Mouse (Mus musculus) limb, embryonic 15.5 days (tissue): ENCODE measurements around the gene Zdhhc21. TPM values are rescaled to one million over a fixed set of nuclear protein-coding genes. Genes with fewer than 3 reads are reported as not detected.

Experiments
- ATAC-seq: fragments of 200-750 bp; cut with Nextera tagmentation; 2 replicates; pipeline ENCODE4 v1.8.0; 2017; ENCODE audit warnings: low read depth, moderate TSS enrichment; ENCODE audit not compliant: insufficient number of reproducible peaks, low FRiP score, low TSS enrichment
- H3K27ac ChIP-seq: fragments of 300-500 bp; sonication (generic); 2 replicates; pipeline ENCODE4 v1.5.1; 2015; ENCODE audit warnings: moderate library complexity, mild to moderate bottlenecking, inconsistent platforms
- H3K27me3 ChIP-seq: fragments of 300-500 bp; sonication (generic); 2 replicates; pipeline ENCODE4 v1.6.1; 2015; ENCODE audit warnings: inconsistent platforms
- H3K36me3 ChIP-seq: fragments of 300-500 bp; sonication (generic); 2 replicates; pipeline ENCODE4 v1.6.1; 2015; ENCODE audit warnings: inconsistent platforms
- H3K4me1 ChIP-seq: fragments of 300-500 bp; sonication (generic); 2 replicates; pipeline ENCODE4 v1.6.1; 2015; ENCODE audit warnings: inconsistent platforms
- H3K4me2 ChIP-seq: fragments of 300-500 bp; sonication (generic); 2 replicates; pipeline ENCODE4 v1.6.1; 2015; ENCODE audit warnings: mild to moderate bottlenecking, inconsistent platforms
- H3K4me3 ChIP-seq: fragments of 300-500 bp; sonication (generic); 2 replicates; pipeline ENCODE4 v1.5.1; 2015; ENCODE audit warnings: mild to moderate bottlenecking, inconsistent platforms
- H3K9ac ChIP-seq: fragments of 300-500 bp; sonication (generic); 2 replicates; pipeline ENCODE4 v1.6.1; 2015; ENCODE audit warnings: inconsistent platforms
- H3K9me3 ChIP-seq: fragments of 300-500 bp; sonication (generic); 2 replicates; pipeline ENCODE4 v1.6.1; 2016; ENCODE audit warnings: inconsistent platforms
- WGBS: fragments of 180-500 bp; shearing (Covaris S2); methylation state at CpG from one replicate; pipeline ENCODE4 v1.1.7; 2015; 5-methylcytosine and 5-hydroxymethylcytosine counted together
- polyA plus RNA-seq: library from polyadenylated mRNA; unstranded; fragments of >200 nt; fragmentation: Nextera tagmentation; extraction: Ambion mirVana; gene quantifications from 2 replicates; pipeline ENCODE4 v1.2.1, GENCODE M21; 2015

Zdhhc21 gene
- 14.3 and 14.8 TPM in 2 replicates for polyA plus RNA-seq

DNA sequence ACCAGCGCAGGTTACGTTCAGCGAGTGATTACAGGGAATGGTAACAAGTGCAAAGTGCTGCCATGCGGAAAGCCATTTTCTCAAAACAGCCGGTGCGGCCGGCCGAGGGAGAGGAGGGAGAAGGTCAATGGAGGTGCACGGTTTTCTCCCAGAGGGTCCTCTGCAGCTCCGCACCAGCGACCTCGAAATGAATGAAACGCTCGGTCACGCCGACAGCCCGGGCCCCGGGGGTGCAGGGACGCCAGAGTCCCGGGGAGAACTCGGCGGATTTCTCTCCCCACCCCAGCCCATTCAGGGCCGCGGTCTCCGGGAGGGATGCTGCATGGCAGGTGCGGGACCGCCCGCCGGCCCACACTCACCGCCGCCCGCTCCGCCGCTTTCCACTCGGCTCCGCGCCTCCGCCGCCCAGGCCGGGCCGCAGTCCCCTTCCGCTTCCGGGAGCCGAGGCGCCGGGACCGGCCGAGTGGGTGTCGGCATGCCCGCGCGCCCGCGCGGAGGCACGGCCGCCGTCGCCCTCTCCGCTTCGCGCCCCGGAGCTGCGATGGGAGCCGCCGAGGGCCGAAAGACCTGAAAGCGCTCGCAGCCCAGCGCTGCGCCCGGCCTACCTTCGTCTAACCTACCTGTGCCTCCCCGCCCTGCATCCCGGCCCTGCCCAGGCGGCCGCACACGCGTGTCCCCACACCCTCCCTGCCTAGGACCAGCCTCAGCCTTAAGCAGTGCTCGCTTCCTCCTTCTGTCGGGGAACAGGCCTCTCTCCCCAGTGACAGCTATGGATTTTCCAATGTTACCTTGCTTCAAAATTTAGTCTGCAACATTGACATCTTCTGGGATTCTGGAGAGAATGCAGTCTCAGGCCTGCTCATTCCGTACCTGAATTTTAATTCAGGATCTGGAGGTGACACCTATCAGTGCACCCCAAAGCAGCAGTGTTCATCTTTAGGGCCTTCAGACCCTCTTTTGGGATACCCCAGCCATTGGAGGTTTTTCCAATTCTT, at the start of gene Zdhhc21:
Zdhhc21 (minus strand) TSS at position 828 of the 995 bp plus-strand sequence.
- Histone ChIP-seq H3K36me3 (no peaks in the 10 kb centered on the region), H3K9ac (peak within 1 kb of the TSS; percentile 88), H3K27me3 (no peaks in the 10 kb centered on the region), H3K4me2 (peak within 1 kb of the TSS; percentile 63), H3K4me3 (peak within 1 kb of the TSS; percentile 74), H3K4me1 (peaks cover 4% of the 10 kb centered on the region; the same call in 1 of the 2 replicates), H3K9me3 (no peaks in the 10 kb centered on the region), H3K27ac (peak within 1 kb of the TSS; percentile 82)
- under 1% methylated on average over 78 of the region's 82 CpGs for WGBS
- ATAC-seq = peak; percentile 76

DNA sequence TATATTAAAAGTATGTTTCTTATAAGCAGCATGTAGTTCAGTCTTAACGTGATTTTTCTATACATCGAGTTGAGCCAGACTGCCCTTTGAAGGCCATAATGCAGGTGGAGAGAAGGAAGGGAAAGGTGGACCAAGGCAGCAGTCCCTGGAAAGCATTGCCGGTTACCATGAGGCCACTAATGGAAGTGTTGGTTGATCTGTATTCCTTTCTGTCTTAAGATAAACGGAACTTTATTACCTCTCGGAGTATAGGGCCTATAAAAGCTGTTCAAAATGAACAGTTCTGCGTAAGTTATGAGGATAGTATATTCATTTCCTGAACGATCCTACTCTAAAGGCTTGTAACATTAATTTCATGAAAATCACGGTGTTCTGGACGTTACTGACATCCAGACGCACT, 35.5 kb upstream of the Zdhhc21 start:
- no peak for ATAC-seq
- H3K27ac ChIP-seq = no peak overlapping the region
- H3K4me2 ChIP-seq = no peak overlapping the region
- H3K4me1 ChIP-seq = peaks cover 13% of the 10 kb centered on the region; the same call in 1 of the 2 replicates
- no peak overlapping the region for H3K9ac ChIP-seq
- 47% methylated on average over 10 of the region's 10 CpGs for WGBS
- H3K36me3 ChIP-seq = no peaks in the 10 kb centered on the region
- no peaks in the 10 kb centered on the region for H3K27me3 ChIP-seq
- no peak overlapping the region for H3K4me3 ChIP-seq
- no peaks in the 10 kb centered on the region for H3K9me3 ChIP-seq

DNA sequence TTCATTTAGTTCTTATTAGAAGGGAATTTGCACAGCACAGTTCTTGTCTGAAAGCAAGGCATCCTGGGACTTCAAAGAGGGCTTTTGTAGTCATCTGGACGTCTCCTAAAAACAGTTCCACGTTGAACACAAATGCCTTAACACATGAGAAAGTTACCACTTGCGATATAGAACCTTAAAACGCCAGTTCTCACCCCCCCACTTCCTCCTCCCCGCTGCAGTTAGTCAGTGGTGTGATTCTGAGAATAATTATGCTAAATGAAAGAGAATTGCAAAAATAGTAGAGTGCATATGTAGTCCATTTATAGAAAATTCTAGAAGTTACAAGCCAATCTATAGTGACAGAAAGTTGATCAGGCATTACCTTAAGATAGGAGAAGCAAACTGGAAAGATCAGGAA, 32.5 kb upstream of the Zdhhc21 start:
- Histone ChIP-seq H3K4me1 (peaks cover 21% of the 10 kb centered on the region; the same call in 1 of the 2 replicates), H3K4me3 (no peak overlapping the region), H3K9ac (no peak overlapping the region), H3K4me2 (no peak overlapping the region), H3K36me3 (no peaks in the 10 kb centered on the region), H3K27ac (peak overlapping the region; percentile 91), H3K27me3 (no peaks in the 10 kb centered on the region), H3K9me3 (no peaks in the 10 kb centered on the region)
- 52% methylated on average over 5 of the region's 5 CpGs for WGBS
- ATAC-seq = no peak

DNA sequence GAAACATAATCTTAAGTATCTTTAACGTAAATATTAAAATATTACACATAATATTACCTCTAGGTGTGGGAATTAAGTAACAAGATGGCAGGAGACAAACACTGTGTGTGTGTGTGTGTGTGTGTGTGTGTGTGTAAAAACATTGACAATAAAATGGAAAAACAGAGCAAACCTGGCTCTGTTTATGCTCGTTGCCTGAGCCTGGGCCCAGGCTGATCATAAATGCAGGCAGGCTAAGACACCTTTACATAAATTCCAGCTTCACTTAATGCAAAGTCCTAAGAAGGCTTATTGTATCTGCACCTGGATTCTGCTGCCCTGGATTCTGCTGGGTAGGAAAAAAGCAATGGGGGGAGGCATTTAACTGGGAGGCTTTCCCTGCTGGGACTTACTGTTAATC, 31.8 kb upstream of the Zdhhc21 start:
- H3K4me3 ChIP-seq = no peak overlapping the region
- H3K9ac ChIP-seq = no peak overlapping the region
- H3K4me2 ChIP-seq = no peak overlapping the region
- 34% methylated on average over 2 of the region's 2 CpGs for WGBS
- no peaks in the 10 kb centered on the region for H3K9me3 ChIP-seq
- no peaks in the 10 kb centered on the region for H3K27me3 ChIP-seq
- peak overlapping the region; percentile 91 for H3K27ac ChIP-seq
- ATAC-seq = peak; percentile 31
- H3K36me3 ChIP-seq = no peaks in the 10 kb centered on the region
- H3K4me1 ChIP-seq = peaks cover 21% of the 10 kb centered on the region; the same call in 1 of the 2 replicates

DNA sequence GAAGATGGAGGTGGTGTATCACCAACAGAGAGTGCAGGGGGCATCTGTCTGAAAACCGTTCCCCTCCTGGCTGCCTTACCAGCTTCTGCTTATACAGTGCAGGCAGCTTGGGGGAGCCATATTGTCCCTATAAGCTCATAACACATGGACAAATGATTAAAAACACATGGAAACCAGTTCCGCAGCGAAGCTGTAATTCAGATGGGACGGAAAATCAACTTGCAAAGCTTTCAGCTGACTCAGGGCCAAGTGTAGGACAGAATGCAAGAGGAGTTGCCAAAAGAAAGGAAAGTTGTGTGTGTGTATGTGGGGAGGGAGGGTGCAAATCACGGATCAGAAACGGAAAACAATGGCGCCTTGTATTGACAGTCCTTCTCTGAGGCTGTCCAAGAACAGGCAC, 31.3 kb upstream of the Zdhhc21 start:
- peak overlapping the region; percentile 19; the same call in 1 of the 2 replicates for H3K4me2 ChIP-seq
- peak; percentile 88 for ATAC-seq
- H3K9me3 ChIP-seq = no peaks in the 10 kb centered on the region
- no peak overlapping the region for H3K4me3 ChIP-seq
- H3K27me3 ChIP-seq = no peaks in the 10 kb centered on the region
- H3K36me3 ChIP-seq = no peaks in the 10 kb centered on the region
- H3K9ac ChIP-seq = no peak overlapping the region
- H3K4me1 ChIP-seq = peaks cover 21% of the 10 kb centered on the region; the same call in 1 of the 2 replicates
- WGBS = 30% methylated on average over 7 of the region's 7 CpGs
- H3K27ac ChIP-seq = peak overlapping the region; percentile 91

DNA sequence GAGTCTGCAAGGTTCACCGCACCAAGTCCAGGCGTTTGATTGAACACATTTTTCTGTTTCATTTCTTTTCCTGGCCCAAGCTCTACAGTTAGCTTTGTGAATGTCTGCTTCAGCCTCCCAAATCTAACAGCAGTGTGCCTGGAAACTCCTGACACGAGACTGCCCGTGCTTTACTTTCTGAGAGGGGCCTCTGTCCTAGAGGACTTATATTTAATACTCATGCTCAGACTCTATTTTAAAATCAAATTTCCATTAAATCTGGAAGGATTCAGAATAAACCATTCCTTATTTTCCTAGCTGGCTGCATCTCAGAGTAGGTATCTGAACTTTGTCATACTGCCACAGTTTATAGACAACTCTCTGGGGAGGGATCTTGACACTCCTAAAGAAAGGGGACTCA, 30.8 kb upstream of the Zdhhc21 start:
- peak; percentile 74 for ATAC-seq
- H3K4me3 ChIP-seq = no peak overlapping the region
- peak overlapping the region; percentile 19; the same call in 1 of the 2 replicates for H3K4me2 ChIP-seq

DNA sequence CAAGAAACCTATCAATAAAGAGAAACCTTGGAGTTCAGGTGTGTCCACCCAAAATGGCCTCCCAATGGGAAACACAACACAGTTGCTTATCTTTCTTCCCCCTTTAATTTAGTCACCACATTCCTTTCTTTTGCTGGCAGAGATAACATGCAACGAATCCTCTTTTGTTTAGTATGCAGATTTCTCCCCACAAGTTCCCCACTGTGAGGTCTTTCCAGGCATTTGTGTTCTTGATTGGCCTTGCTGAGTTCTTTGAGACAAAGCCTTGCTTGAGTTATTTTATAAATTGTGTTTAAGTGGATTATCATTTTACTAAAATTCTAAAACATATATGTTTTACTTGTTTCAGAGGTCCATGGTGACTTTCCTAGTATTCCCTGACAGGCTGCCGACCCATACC, 26.4 kb upstream of the Zdhhc21 start:
- no peaks in the 10 kb centered on the region for H3K27me3 ChIP-seq
- H3K9me3 ChIP-seq = no peaks in the 10 kb centered on the region
- 69% methylated on average over 2 of the region's 2 CpGs for WGBS
- H3K4me3 ChIP-seq = no peak overlapping the region
- no peaks in the 10 kb centered on the region for H3K36me3 ChIP-seq
- ATAC-seq = no peak
- H3K4me1 ChIP-seq = peaks cover 31% of the 10 kb centered on the region
- H3K4me2 ChIP-seq = no peak overlapping the region
- H3K27ac ChIP-seq = no peak overlapping the region
- no peak overlapping the region for H3K9ac ChIP-seq

More for the DNA sequence above, 30.8 kb upstream of the Zdhhc21 start:
- Histone ChIP-seq H3K9me3 (no peaks in the 10 kb centered on the region), H3K27ac (peak overlapping the region; percentile 91), H3K4me1 (peaks cover 21% of the 10 kb centered on the region; the same call in 1 of the 2 replicates), H3K36me3 (no peaks in the 10 kb centered on the region), H3K27me3 (no peaks in the 10 kb centered on the region), H3K9ac (no peak overlapping the region)
- 34% methylated on average over 4 of the region's 4 CpGs for WGBS

DNA sequence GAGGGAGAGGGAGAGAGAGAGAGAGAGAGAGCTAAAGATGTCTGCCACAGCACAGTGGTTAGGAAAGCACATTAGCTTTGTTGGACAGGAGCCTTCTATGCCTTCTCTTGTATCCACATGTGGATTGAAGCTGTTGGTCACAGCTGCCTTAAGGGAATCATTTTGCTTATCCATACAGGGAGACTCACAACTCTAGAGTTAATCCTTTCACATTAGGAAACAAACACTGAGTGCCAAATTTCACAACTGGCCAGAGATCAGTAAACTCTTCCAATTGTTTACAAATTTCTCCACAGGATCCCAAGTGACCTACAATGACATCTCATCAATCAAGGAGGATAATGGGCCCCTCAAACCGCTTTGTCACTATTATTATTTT, 25.8 kb upstream of the Zdhhc21 start:
- H3K27ac ChIP-seq = no peak overlapping the region
- H3K9ac ChIP-seq = no peak overlapping the region
- peaks cover 30% of the 10 kb centered on the region for H3K4me1 ChIP-seq
- 63% methylated on average over 1 of the region's 1 CpGs for WGBS
- no peak overlapping the region for H3K4me3 ChIP-seq
- no peak for ATAC-seq
- H3K9me3 ChIP-seq = no peaks in the 10 kb centered on the region
- H3K27me3 ChIP-seq = no peaks in the 10 kb centered on the region
- H3K36me3 ChIP-seq = no peaks in the 10 kb centered on the region
- H3K4me2 ChIP-seq = no peak overlapping the region

DNA sequence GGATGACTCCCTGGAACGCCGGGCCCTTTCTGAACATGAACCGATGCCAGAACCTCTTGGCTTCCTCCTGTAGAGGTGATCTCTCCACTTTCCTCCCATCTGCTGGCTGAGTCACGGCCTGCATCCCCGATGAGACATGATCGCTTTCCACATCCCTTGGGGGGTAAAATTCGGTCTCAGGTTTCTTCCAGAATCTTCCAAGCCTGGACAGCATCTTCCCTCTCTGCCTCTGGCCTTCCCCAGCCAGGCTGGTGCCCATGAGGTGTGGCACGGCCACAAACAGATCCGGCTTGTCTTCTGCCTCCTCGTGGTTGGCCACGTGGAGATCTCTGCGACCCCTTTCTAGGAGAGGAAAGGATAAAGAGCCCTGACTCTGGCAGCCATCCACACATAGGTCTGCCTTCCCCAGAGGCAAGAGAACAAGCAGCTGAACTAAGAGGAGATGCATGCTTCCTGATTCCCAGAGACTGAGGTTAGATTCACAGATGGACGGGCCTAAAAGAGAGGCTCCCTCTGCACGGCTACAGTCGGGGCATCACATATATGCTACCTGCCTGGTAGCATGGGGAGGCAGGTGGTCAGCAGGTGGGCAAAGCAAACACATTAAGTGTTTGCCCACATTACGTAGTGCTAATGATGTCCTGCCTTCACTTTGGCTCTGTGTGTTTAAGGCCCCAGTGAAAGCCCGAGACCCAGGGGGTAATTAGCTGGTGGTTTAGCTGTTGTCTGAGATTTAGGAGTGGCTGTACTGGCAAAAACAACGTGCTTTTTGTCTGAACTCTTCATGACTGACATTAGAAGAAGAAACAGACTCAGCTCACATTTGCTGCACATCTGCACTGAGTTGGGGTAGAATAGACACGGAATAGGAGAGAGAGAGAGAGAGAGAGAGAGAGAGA, 25.1 kb upstream of the Zdhhc21 start, which contains the start of gene Cer1:
Cer1 (minus strand) TSS at position 513 of the 899 bp plus-strand sequence.
- Histone ChIP-seq H3K4me1 (peaks cover 24% of the 10 kb centered on the region), H3K36me3 (no peaks in the 10 kb centered on the region), H3K9ac (no peak within 1 kb of the TSS), H3K9me3 (no peaks in the 10 kb centered on the region), H3K4me2 (no peak within 1 kb of the TSS), H3K4me3 (no peak within 1 kb of the TSS), H3K27ac (no peak within 1 kb of the TSS; the same call in 1 of the 2 replicates), H3K27me3 (no peaks in the 10 kb centered on the region)
- WGBS = 50% methylated on average over 18 of the region's 19 CpGs
- no peak for ATAC-seq

DNA sequence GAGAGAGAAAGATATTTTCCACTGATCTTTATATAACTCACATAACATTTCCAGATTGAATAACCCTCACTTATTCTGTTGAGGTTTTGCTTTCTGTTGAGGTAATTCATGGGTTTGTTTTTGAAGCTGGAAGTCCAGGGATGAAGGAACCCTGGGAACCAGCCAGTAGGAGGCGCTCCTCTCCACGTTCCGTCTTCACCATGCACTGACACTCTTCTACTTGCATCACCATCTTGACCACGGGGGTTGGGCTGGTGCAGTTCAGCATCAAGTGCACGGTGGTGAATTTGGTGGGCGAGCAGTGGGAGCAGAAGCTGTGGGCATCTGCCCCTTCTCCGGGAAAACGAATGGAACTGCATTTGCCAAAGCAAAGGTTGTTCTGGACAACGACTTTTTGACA, 22.7 kb upstream of the Zdhhc21 start:
- Histone ChIP-seq H3K27me3 (no peaks in the 10 kb centered on the region), H3K4me1 (peaks cover 19% of the 10 kb centered on the region), H3K4me3 (no peak overlapping the region), H3K36me3 (no peaks in the 10 kb centered on the region), H3K9me3 (no peaks in the 10 kb centered on the region), H3K4me2 (no peak overlapping the region), H3K9ac (no peak overlapping the region), H3K27ac (no peak overlapping the region)
- ATAC-seq = no peak
- WGBS = 85% methylated on average over 9 of the region's 9 CpGs

DNA sequence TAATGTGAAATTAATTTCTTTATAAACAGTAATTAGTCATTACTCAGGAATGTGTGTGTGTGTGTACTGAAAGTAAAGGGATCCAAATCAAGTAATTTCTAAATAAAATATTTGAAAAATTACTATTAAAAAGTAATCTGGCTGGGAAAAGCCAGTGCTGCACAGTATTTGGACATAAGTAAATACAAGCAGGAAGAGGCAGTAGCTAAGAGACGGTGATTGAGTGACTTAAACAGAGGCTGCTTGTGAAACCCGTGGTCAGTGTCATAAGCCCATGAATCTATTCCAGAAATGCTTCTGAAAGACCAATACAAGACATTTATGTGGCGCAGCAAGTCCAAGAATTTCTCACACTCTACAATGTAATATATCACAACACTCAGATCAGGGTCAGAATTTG, 21.6 kb upstream of the Zdhhc21 start:
- Histone ChIP-seq H3K9me3 (no peaks in the 10 kb centered on the region), H3K4me1 (peaks cover 19% of the 10 kb centered on the region), H3K4me3 (no peak overlapping the region), H3K27ac (no peak overlapping the region), H3K27me3 (no peaks in the 10 kb centered on the region), H3K36me3 (no peaks in the 10 kb centered on the region), H3K9ac (no peak overlapping the region), H3K4me2 (no peak overlapping the region)
- 71% methylated on average over 3 of the region's 3 CpGs for WGBS
- no peak for ATAC-seq
